Mouse (Mus musculus): ENCODE data around the gene Eif2b4. TPM values are rescaled to one million over a fixed set of nuclear protein-coding genes. Genes with fewer than 3 reads are reported as not detected.
"Not testable (repeated sequence)": the region's sequence is repeated elsewhere in the genome, so short reads cannot be mapped to it uniquely, and the experiment has no call there.

Eif2b4 gene
- polyA plus RNA-seq, 1 experiment from 2014 or later: 85.4 TPM

DNA sequence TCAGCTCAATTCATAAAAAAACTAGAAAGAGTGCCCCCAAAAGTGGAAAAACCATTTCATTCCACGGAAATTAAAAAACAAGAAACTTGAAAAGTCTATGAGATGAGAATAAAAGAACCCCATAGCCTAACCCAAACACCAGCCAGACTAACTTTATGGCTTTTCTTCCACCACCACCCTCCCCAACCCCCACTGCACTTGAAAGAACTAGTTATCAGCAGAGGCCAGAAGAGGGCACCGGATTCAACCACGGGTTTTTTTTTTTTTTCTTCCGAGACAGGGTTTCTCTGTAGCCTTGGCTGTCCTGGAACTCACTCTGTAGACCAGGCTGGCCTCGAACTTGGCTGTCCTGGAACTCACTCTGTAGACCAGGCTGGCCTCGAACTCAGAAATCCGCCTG lies 25.1 kb upstream of the Eif2b4 start:
- Histone ChIP-seq H3K27ac (no peak overlapping the region), H3K27me3 (ENCODE audit: poor library complexity, severe bottlenecking) (no peaks in the 10 kb centered on the region), H3K4me1 (peaks cover 23% of the 10 kb centered on the region), H3K9me3 (no peaks in the 10 kb centered on the region), H3K36me3 (replicated peaks) (peaks cover 20% of the 10 kb centered on the region), H3K4me3 (peak overlapping the region; percentile 14; the same call in 1 of the 2 replicates)
- WGBS: 80% methylated on average over 7 of the region's 7 CpGs
- DNase-seq (ENCODE audit: extremely low spot score, low spot score): no peak

GRCm38 (mm10) chr5:31216554-31216953 lies 23.3 kb upstream of the Eif2b4 start:
- 88% methylated on average over 6 of the region's 6 CpGs for WGBS
- not testable (repeated sequence) for H3K9me3 ChIP-seq

DNA sequence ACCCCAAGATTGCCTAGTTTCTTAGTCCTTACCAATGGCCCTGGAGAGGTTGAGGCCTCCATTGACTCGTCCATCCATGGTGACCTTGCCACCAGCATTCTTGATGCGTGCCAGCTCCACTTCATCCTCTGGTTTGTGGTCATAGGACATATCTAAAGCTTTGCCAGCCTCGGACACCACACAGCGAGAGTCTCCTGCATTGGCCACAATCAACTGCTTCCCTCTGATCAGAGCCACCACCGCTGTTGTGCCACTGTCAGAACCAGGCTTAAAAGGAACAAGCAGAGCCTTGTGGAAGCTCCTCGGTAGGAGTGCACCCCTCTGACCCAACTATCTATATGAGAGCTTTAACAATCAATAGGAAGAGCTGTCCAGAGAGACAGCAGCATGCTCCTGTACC lies 11.2 kb upstream of the Eif2b4 start:
- Histone ChIP-seq H3K4me1 (peaks cover 23% of the 10 kb centered on the region), H3K36me3 (replicated peaks) (peaks cover 78% of the 10 kb centered on the region), H3K9me3 (peaks cover 6% of the 10 kb centered on the region), H3K27me3 (ENCODE audit: poor library complexity, severe bottlenecking) (no peaks in the 10 kb centered on the region), H3K27ac (no peak overlapping the region), H3K4me3 (no peak overlapping the region)
- WGBS: 95% methylated on average over 6 of the region's 6 CpGs
- DNase-seq (ENCODE audit: extremely low spot score, low spot score): no peak

More at GRCm38 (mm10) chr5:31216554-31216953, 23.3 kb upstream of the Eif2b4 start:
- not testable (repeated sequence) for H3K4me3 ChIP-seq; H3K27me3 ChIP-seq (ENCODE audit: poor library complexity, severe bottlenecking); H3K27ac ChIP-seq; DNase-seq (ENCODE audit: extremely low spot score, low spot score)
- H3K36me3 ChIP-seq (replicated peaks): peaks cover 20% of the 10 kb centered on the region
- peaks cover 20% of the 10 kb centered on the region for H3K4me1 ChIP-seq

- 94% methylated on average over 2 of the region's 2 CpGs for WGBS
- H3K36me3 ChIP-seq (replicated peaks): peaks cover 83% of the 10 kb centered on the region
Observed at GRCm38 (mm10) chr5:31203866-31204265, 10.6 kb upstream of the Eif2b4 start.

DNA sequence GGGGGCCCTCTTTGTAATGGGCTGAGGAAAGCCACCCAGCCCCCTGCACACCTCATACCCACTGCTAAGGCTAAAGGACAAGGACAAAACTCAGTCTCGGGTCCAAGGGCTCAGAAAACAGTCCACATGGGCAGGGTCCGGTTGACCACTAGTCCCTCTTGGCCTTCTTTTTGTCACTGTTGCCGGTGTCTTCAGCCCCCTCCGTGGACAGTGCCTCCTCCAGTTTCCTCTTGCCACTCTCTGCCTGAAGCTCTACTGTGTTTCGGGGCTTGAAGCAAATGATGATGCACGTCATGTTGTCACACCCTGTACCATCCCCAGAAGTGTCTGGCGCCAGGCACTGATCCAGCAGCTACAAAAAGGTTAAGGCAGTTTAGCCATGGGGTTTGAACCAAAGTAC lies 9.7 kb upstream of the Eif2b4 start:
- H3K36me3 ChIP-seq (replicated peaks): peaks cover 83% of the 10 kb centered on the region
- DNase-seq (ENCODE audit: extremely low spot score, low spot score): no peak
- 83% methylated on average over 7 of the region's 7 CpGs for WGBS

More at GRCm38 (mm10) chr5:31203866-31204265, 10.6 kb upstream of the Eif2b4 start:
- no peak for DNase-seq (ENCODE audit: extremely low spot score, low spot score)
- H3K27me3 ChIP-seq (ENCODE audit: poor library complexity, severe bottlenecking): no peaks in the 10 kb centered on the region
- H3K4me1 ChIP-seq: peaks cover 23% of the 10 kb centered on the region
- H3K4me3 ChIP-seq: no peak overlapping the region
- no peak overlapping the region for H3K27ac ChIP-seq
- H3K9me3 ChIP-seq: peaks cover 6% of the 10 kb centered on the region

GRCm38 (mm10) chr5:31201742-31202590 lies 8.7 kb upstream of the Eif2b4 start, which contains the start of gene Zfp513:
Gene Zfp513 (minus strand): TSS chr5:31202303.
- peaks cover 23% of the 10 kb centered on the region for H3K4me1 ChIP-seq
- H3K9me3 ChIP-seq: peaks cover 6% of the 10 kb centered on the region
- no peaks in the 10 kb centered on the region for H3K27me3 ChIP-seq (ENCODE audit: poor library complexity, severe bottlenecking)
- peaks cover 83% of the 10 kb centered on the region for H3K36me3 ChIP-seq (replicated peaks)
- peak; percentile 98 for DNase-seq (ENCODE audit: extremely low spot score, low spot score)
- peak within 1 kb of the TSS; percentile 85 for H3K4me3 ChIP-seq
- peak within 1 kb of the TSS; percentile 96 for H3K27ac ChIP-seq
- under 1% methylated on average over 53 of the region's 53 CpGs for WGBS

More for the DNA sequence above, 9.7 kb upstream of the Eif2b4 start:
- Histone ChIP-seq H3K27ac (peak overlapping the region; percentile 96), H3K27me3 (ENCODE audit: poor library complexity, severe bottlenecking) (no peaks in the 10 kb centered on the region), H3K4me1 (peaks cover 23% of the 10 kb centered on the region), H3K4me3 (peak overlapping the region; percentile 85), H3K9me3 (peaks cover 6% of the 10 kb centered on the region)

DNA sequence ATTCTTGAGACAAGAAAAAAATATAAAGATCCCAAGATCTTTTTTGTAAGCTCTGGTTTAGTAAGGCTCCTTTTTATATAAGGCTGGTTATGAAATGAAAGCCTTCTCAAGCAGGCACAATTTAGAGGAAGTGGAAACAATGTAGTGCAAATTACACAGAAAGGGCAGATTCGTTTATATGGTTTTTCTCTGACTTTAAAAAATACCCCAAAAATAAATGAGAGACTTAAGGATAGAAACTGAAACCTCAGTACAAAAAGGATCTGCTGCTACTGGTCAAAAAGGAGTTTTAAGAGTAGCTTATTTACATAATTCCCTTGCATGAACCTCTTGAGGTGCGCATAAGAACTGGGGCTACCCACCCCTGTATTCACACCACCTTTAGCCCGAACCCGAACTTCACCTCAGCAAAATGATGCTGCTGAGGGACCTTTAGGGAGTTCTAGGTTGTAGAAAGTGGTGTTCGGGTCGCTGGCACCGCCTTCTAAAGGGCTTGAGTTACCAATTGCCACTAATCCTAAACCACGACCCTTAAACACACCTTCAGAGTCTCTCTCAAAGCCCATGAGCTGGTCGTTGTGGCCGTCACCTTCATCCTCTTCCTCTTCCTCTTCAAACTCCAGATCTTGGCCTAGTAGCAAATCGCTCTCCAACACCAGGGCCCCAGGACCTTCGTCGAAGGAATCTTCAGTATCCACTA lies 8.0 kb upstream of the Eif2b4 start:
- Histone ChIP-seq H3K27me3 (ENCODE audit: poor library complexity, severe bottlenecking) (no peaks in the 10 kb centered on the region), H3K27ac (peak overlapping the region; percentile 96), H3K9me3 (peaks cover 6% of the 10 kb centered on the region), H3K4me1 (peaks cover 23% of the 10 kb centered on the region), H3K36me3 (replicated peaks) (peaks cover 85% of the 10 kb centered on the region), H3K4me3 (peak overlapping the region; percentile 85)
- 23% methylated on average over 13 of the region's 13 CpGs for whole genome bisulfite sequencing
- DNase-seq (ENCODE audit: extremely low spot score, low spot score): no peak

DNA sequence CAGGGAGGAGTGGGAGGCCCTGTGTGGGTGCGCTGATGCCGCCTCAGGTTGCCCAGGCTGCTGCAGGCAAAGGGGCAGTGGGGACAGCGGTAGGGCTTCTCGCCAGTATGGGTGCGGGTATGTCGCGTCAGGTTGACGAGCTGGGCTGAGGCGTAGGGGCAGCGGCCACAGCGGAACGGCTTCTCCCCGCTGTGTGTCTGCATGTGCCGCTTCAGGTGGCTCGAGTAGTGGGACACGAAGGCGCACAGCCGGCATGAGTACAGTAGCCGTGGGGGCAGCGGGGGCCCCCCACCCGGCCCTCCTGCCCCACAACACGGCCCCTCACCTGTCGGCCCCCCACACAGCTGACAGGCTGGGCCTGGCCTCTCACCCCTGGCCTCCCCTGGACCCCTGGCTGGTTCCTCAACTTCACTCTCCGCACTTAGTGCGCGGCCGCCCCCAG lies 7.1 kb upstream of the Eif2b4 start:
- 90% methylated on average over 27 of the region's 27 CpGs for WGBS
- Histone ChIP-seq H3K36me3 (replicated peaks) (peaks cover 85% of the 10 kb centered on the region), H3K27ac (no peak overlapping the region), H3K4me1 (peaks cover 23% of the 10 kb centered on the region), H3K4me3 (peak overlapping the region; percentile 85), H3K9me3 (peaks cover 6% of the 10 kb centered on the region), H3K27me3 (ENCODE audit: poor library complexity, severe bottlenecking) (no peaks in the 10 kb centered on the region)
- peak; percentile 34 for DNase-seq (ENCODE audit: extremely low spot score, low spot score)

DNA sequence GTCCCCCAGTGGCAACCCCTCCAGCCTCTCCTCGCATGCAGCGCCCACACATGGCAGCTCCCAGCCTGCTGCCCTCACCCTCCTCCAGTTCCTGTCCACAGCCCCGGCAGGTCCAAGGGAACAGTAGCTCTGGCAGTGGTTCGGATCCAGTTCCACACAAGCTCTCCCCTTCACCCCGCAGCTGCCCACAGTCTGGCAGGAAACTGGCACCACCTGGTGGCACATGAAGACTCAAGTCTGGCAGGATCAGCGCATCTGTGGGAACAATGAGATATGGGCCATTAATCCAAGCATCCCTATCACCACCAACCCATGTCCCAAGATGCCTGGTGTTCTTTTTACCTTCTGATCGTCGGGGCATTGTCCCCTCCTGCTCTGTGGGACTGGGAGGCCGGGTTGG lies 6.7 kb upstream of the Eif2b4 start:
- Histone ChIP-seq H3K9me3 (peaks cover 6% of the 10 kb centered on the region), H3K36me3 (replicated peaks) (peaks cover 85% of the 10 kb centered on the region), H3K4me1 (peaks cover 23% of the 10 kb centered on the region), H3K4me3 (peak overlapping the region; percentile 85), H3K27ac (no peak overlapping the region), H3K27me3 (ENCODE audit: poor library complexity, severe bottlenecking) (no peaks in the 10 kb centered on the region)
- no peak for DNase-seq (ENCODE audit: extremely low spot score, low spot score)
- WGBS: 91% methylated on average over 9 of the region's 9 CpGs

DNA sequence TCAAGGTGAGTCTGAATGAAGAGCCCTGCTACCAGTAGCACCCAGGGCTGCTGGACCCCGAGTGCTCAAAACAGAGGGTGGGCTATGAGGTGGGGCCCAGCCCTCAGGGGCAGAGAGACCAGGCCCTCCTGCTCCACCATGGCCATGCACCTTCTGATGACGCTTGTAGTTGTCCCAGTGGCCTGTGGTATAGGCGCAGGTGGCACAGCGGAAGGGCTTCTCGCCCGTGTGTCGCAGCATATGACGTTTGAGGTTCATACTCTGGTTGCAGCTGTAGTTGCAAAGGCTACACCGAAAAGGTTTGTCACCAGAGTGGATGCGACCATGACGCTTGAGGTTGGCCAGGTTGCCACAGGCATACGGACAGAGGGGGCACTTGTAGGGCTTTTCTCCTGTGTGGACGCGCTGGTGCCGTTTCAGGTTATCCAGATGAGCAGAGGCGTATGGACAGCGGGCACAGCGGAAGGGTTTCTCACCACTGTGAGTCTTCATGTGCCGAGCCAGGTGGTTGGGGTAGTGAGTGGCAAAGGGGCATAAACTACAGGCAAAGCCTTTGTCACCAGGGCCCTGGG lies 6.2 kb upstream of the Eif2b4 start:
- Histone ChIP-seq H3K27ac (no peak overlapping the region), H3K4me1 (peaks cover 27% of the 10 kb centered on the region), H3K4me3 (peak overlapping the region; percentile 85; the same call in 1 of the 2 replicates), H3K36me3 (replicated peaks) (peaks cover 85% of the 10 kb centered on the region), H3K9me3 (peaks cover 6% of the 10 kb centered on the region), H3K27me3 (ENCODE audit: poor library complexity, severe bottlenecking) (no peaks in the 10 kb centered on the region)
- DNase-seq (ENCODE audit: extremely low spot score, low spot score): no peak
- 95% methylated on average over 19 of the region's 19 CpGs for WGBS

DNA sequence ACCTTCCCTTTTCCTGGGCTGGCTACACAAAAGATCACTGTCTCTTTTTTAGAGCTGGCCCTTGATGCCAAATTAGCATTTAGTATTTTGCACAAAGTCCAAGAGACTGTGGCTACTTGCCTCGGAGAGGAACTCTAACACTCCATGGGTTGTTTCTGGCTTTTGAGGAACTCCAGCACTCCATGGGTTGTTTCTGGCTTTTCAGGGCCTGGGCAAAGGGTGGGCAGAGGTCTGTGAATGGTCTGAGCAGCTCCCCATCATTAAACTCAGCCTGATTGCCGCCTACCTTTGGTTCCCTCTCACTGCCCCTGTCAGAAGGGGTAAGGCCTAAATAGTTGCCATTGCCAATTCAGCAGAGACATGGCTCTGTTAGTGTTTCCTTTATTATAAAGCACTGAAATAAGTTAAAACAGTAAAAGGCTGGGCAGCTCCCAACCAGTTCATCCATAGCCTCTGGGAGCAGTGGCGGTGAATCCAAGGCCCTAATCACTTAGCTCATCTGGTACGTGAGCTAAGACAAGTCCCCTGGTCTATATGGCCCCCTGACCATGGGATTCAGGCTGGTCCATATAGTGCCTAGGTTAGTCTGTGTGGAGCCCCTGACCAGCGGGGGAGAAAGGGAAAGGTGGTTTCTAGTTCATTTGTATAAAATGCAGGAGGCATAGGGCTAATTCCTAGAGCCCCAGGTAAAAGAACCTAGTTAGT lies 5.5 kb upstream of the Eif2b4 start:
- WGBS: 87% methylated on average over 5 of the region's 5 CpGs
- Histone ChIP-seq H3K9me3 (peaks cover 6% of the 10 kb centered on the region), H3K36me3 (replicated peaks) (peaks cover 81% of the 10 kb centered on the region)

DNA sequence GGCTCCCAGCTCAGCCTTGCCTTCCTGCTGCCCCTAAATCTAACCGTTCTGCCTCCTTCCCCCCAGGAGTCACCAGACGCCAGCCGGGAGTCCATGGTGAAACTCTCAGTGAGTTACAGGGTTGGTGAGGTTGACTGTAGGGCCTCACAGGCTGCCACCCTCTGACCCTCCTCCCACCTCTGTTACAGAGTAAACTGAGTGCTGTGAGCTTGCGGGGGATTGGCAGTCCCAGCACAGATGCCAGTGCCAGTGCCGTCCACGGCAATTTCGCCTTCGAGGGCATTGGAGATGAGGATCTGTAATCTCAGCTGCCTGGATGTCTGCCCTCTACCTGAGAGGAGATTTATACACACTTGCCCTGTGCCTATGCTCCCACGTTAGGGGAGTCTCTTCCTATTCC lies 4.9 kb upstream of the Eif2b4 start:
- Histone ChIP-seq H3K9me3 (peaks cover 6% of the 10 kb centered on the region), H3K4me1 (peaks cover 35% of the 10 kb centered on the region), H3K4me3 (0 out of 2 replicates have a peak overlapping the region, but pooled peaks have one; percentile 1), H3K36me3 (replicated peaks) (peaks cover 75% of the 10 kb centered on the region), H3K27ac (no peak overlapping the region), H3K27me3 (ENCODE audit: poor library complexity, severe bottlenecking) (no peaks in the 10 kb centered on the region)
- DNase-seq (ENCODE audit: extremely low spot score, low spot score): no peak
- 89% methylated on average over 9 of the region's 9 CpGs for WGBS

More for the DNA sequence above, 5.5 kb upstream of the Eif2b4 start:
- Histone ChIP-seq H3K4me3 (0 out of 2 replicates have a peak overlapping the region, but pooled peaks have one; percentile 1), H3K4me1 (peaks cover 33% of the 10 kb centered on the region), H3K27me3 (ENCODE audit: poor library complexity, severe bottlenecking) (no peaks in the 10 kb centered on the region), H3K27ac (no peak overlapping the region)
- no peak for DNase-seq (ENCODE audit: extremely low spot score, low spot score)
